Mouse (Mus musculus) bone marrow macrophage, adult 2 months (primary cell): Measurements from ENCODE around the gene Rilp.

Experiments
- CTCF ChIP-seq: IDR thresholded peaks from 2 replicates; pipeline ENCODE4 v1.5.1; 2012; ENCODE audit warnings: low read depth, mild to moderate bottlenecking, low read length, moderate library complexity
- POLR2A ChIP-seq: IDR thresholded peaks from 2 replicates; pipeline ENCODE4 v1.6.1; 2012; ENCODE audit warnings: mild to moderate bottlenecking, low read depth, low read length, borderline replicate concordance

DNA sequence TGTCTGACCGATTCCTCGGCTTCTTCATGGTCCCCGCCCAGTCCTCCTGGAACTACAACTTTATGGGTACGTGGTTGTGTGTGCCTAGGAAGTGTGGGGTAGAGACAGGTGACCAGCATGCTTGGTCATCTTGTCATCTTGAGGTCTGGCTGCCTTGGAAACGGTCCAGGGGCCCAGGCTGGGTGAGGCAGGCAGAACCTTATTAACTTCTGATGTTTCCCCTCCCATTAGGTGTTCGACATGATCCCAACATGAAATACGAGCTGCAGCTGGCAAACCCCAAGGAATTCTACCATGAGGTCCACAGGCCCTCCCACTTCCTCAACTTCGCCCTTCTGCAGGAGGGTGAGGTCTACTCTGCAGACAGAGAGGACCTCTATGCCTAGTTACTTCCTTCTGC lies 990 bp upstream of the Rilp start:
- TF ChIP-seq CTCF (no peak), POLR2A (no peak)
